Mouse (Mus musculus): ENCODE results near the gene Tal1.

Tal1 gene

DNA sequence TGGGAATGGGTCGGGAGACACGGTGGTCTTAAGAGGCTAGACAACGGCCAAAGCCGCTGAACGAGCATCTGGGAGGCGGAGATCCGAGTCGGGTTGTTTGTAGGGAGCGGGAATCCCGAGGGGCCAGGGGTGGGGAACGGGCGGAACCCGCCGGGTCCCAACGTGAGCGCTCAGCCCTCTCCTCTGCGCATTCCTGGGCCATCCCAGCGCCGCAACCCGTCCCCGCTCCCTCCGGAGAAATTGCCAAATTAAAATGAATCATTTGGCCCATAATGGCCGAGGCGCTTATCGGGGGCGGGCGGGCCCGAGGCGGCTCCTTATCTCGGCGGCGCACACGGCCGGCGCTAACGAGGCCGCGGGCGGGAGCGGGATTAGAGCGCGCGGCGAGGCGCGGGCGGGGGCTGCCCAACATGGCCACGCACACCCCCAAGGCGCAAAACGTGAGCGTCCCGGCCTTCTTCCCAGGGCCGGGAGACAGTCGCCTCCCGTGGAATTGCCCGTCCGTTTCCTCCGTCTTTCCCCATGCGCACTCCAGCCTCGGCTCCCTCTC, at the start of gene Tal1:
Tal1 (plus strand) TSS at position 56 of the 550 bp plus-strand sequence.
- no peak for DNase-seq (ENCODE audit: extremely low read depth, insufficient read length, low spot score)

GRCm38 (mm10) chr4:115014276-115014675, 42.0 kb upstream of the Tal1 start:
- no peak for DNase-seq (ENCODE audit: extremely low read depth, insufficient read length, low spot score)

GRCm38 (mm10) chr4:115019997-115020396, 36.2 kb upstream of the Tal1 start:
- DNase-seq (ENCODE audit: extremely low read depth, insufficient read length, low spot score): no peak

DNA sequence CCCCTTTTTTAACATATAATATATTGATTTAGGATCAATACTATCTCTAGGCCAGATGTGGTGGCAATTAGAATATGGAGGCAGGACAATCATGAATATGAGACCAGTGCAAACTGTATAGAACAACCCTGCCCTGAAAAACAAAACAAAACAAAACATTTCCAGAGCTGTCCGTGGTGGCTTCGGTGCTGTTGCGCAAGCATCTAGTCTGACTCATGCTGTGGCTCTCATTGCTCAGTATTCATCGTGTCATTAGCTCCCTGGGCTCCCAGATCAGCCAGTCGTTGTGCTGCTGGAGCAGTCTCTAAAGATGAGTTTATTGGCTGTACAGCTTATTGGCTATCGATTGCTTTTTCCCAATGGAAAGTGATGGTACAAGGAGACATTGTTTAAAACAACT, 21.2 kb upstream of the Tal1 start:
- peak; percentile 29 for DNase-seq (ENCODE audit: extremely low read depth, insufficient read length, low spot score)

GRCm38 (mm10) chr4:115038242-115038641, 18.0 kb upstream of the Tal1 start:
- no peak for DNase-seq (ENCODE audit: extremely low read depth, insufficient read length, low spot score)

GRCm38 (mm10) chr4:115045621-115046020, 10.6 kb upstream of the Tal1 start:
- no peak for DNase-seq (ENCODE audit: extremely low read depth, insufficient read length, low spot score)

DNA sequence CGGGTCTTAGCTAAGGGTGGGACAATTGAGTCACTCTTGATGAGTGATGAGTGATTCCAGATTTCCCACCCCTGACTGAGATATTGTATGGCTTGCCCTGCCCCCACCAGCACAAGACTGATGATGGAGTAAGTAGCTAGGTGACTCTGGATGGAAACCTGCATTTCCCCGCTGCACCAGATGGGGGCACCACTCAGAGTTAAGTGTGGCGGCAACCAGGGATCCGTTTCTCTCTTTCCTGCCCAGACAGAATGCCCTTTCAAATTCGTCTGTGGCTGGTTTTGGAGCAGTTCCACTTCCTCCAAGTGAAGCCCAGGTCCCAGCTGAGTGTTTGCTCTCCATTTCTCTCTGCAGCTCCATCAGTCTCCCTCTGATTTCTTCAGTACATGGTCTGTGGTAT, 8.5 kb upstream of the Tal1 start:
- DNase-seq (ENCODE audit: extremely low read depth, insufficient read length, low spot score): no peak

DNA sequence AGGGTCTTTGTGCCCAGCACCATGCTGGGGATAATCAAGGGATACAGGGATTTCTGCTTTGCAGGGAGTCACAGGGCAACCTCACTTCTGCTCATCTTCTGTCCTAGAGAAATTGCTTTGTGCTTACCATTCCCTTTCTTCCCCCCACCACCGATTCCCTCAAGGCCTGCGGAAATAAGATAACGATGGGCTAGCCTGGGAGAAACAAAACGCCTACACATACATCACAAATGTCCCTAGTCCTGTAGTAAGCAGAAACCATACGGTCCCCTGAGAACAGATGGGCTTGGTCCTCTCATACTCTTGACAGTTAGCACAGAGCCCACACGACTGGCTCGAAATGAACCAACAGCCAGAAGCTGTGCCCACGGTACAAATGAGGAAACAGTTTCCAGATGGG, 8.0 kb upstream of the Tal1 start:
- no peak for DNase-seq (ENCODE audit: extremely low read depth, insufficient read length, low spot score)

- DNase-seq (ENCODE audit: extremely low read depth, insufficient read length, low spot score): no peak
These were observed 5.0 kb upstream of the Tal1 start for GRCm38 (mm10) chr4:115051245-115051644.

GRCm38 (mm10) chr4:115052343-115053005, 3.8 kb upstream of the Tal1 start:
- no peak for DNase-seq (ENCODE audit: extremely low read depth, insufficient read length, low spot score)

DNA sequence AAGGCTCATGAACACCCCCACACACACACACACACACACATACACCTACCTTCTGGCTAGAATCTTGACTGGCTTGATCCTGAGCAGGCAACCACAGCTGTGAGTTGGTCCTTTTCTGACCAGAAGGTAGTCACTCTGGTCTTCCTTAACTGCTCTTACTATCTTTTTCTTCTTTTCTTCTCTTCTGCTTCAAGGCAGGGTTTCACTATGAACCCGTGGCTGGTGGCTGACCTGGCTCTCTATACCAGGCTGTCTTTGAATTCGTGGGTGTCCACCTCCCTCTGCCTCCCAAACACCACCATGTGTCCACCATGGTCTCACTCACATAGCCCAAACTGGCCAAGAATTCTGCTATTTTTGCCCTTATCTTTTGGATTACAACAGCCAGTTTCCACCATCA, 1.2 kb upstream of the Tal1 start:
- no peak for DNase-seq (ENCODE audit: extremely low read depth, insufficient read length, low spot score)

DNA sequence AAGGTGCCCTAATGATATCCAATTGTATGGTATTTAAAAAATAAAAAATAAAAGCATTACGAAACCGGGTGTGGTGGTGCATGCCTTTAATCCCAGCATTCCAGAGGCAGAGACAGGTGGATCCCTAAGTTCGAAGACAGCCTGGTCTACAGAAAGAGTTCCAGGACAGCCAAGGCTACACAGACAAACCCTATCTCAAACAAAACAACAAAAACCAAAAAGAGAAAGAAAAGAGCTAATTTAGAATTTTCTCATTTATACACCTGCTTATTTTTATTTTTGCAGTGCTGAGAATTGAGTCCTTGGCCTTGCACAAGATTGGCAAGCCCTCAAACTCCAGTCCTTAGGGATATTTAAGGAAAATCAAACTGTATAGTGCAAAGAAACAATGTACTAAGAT, 535 bp upstream of the Tal1 start:
- DNase-seq (ENCODE audit: extremely low read depth, insufficient read length, low spot score): no peak

GRCm38 (mm10) chr4:115056921-115057673, 871 bp downstream of the Tal1 start:
- no peak for DNase-seq (ENCODE audit: extremely low read depth, insufficient read length, low spot score)

DNA sequence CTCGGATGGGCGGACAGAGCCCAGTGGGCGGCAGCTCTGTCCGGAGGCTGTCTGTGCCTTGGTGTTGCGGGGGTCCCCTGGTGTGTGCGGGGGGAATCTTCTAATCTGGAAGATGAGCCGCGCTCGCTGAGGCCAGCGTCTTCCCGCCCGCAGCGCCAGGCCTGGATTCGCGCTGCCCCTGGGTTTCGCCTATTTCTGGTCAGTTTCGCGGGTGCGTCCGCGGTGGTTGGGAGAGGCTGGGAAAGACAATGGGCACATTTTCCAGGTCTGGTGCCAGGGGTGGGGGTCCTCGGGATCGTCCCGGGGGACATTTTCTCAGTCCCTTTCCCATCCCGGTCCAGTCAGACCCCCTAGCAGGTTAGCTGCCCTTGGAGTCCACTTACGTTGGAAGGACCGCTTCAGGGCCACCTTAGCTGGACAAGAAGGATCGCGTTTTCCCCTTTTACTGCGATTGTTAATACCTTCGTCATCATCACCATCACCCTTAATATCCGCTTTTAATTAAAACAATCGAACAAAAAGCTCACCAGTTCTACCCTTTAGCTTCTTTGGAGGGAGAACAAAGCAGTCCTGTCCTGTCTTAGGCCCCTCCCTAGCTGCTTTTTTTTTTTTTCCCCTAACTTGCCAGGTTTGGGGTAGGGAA, 1.6 kb downstream of the Tal1 start:
- no peak for DNase-seq (ENCODE audit: extremely low read depth, insufficient read length, low spot score)

DNA sequence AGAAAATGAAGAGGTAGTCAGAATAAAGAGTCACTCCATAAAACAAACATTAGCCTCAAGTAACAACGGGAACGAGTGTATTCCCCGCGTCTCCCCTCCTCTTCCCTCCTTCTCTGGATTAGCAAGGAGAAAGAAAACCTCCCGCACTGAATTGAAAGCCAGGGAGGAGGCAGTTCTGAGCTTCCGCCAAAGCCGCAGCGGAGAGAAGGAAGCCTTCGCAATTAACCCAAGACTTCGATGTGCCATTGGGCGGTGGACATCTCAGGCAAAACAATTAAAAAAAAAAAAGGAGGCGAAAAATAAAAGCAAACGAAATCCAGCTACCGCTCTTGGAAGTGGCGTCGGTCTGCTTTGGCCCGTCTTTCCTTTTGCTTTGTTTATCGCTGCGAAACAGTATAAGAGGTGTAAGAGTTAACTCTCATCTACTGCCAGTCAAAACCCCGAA, 2.1 kb downstream of the Tal1 start:
- no peak for DNase-seq (ENCODE audit: extremely low read depth, insufficient read length, low spot score)

- no peak for DNase-seq (ENCODE audit: extremely low read depth, insufficient read length, low spot score)
These were observed 2.8 kb downstream of the Tal1 start for GRCm38 (mm10) chr4:115058871-115059590.

- DNase-seq (ENCODE audit: extremely low read depth, insufficient read length, low spot score): no peak
These were observed 3.6 kb downstream of the Tal1 start for GRCm38 (mm10) chr4:115059871-115060270.

DNA sequence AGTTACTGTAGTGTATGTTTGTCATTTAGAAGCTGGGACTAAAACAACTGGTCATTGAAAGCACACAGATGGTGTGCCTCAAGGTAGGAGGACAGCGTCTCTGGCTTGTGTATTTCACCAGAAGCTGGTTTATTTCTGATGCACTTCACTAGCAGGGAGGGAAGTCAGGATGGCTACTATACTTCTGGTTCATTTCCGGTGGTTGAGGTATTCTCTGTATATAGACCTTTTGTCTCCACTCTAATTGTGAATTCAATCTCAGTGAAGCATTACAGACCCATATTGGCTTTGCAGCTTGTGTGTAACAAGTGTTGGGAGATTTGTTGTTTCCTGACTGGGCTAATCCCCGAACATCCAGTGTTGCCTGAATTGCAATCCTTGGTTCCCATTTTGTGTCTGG, 4.5 kb downstream of the Tal1 start:
- no peak for DNase-seq (ENCODE audit: extremely low read depth, insufficient read length, low spot score)

- DNase-seq (ENCODE audit: extremely low read depth, insufficient read length, low spot score): no peak
These were observed 6.3 kb downstream of the Tal1 start for GRCm38 (mm10) chr4:115062540-115062874.

DNA sequence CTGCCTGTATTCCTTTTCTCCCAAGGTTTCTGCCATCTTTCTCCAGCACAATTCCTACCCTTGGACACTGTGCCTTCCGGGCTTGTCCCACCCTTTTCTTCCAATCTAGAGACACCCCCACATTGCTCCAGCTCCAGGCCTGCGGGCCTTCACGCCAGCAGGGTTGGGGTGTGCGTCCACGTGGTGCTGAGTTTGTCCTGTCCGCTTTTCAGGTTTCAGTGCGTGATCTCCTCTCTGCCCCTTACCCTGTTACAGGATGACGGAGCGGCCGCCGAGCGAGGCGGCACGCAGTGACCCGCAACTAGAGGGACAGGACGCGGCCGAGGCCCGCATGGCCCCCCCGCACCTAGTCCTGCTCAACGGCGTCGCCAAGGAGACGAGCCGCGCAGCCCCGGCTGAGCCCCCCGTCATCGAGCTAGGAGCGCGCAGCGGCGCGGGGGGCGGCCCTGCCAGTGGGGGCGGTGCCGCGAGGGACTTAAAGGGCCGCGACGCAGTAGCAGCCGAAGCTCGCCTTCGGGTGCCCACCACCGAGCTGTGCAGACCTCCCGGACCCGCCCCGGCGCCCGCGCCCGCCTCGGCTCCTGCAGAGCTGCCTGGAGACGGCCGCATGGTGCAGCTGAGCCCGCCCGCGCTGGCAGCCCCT, 6.8 kb downstream of the Tal1 start:
- DNase-seq (ENCODE audit: extremely low read depth, insufficient read length, low spot score): no peak

Data from 3134 (cell line).